32 mouse cellular contexts compared by ENCODE assay signal in the genomic region with DNA sequence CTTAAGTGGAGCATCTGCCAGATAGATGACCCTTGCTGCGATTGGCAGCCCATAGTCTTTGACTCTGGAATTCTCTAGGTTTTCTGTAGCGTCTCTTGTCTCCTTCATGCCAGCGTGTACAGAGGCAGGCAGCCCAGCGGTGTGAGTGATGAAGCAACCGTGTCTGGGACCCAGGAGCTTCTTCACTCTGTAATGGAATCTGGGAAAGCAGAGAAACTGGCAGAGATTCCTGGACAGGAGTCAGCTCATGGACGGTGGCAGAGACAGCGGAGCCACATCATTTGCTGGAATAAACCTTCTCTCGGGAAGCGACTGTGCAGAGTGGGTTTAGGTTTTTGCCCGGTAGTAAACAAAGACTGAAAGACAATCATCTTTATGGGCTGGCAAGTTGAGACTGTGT. TPM values are rescaled to one million over a fixed set of nuclear protein-coding genes. Genes with fewer than 3 reads are reported as not detected.
DNase-seq lines count a peak whose midpoint lies in the region; ATAC-seq and TF ChIP-seq lines count a peak whose summit lies in the region.
"Had no signal": no experiment of that assay in that cellular context is flagged by ENCODE, and none has a peak within 500 bp of the region (broad histone marks: within the 10 kb centered on the region; RNA-seq: fewer than 3 reads in every experiment).

No protein-coding gene starts in this region.

- no peak for TF ChIP-seq CTCF in hindbrain, postnatal 0 days (IDR thresholded peaks at IDR 0.05; ENCODE audit: low read depth)

- no peaks in the 10 kb centered on the region for H3K36me3 ChIP-seq in hindbrain, postnatal 0 days (ENCODE audit: insufficient read depth, low read length)
- H3K36me3 ChIP-seq in hindbrain, embryonic 12.5 days: no peaks in the 10 kb centered on the region
- H3K36me3 ChIP-seq: embryonic facial prominence, embryonic 13.5 days; heart, embryonic 12.5 days; limb, embryonic 10.5 days; limb, embryonic 15.5 days; liver, embryonic 13.5 days; midbrain, embryonic 15.5 days had no signal

- no peaks in the 10 kb centered on the region for H3K9me3 ChIP-seq in hindbrain, postnatal 0 days (ENCODE audit: low read length)
- no peaks in the 10 kb centered on the region for H3K9me3 ChIP-seq in hindbrain, embryonic 12.5 days (replicated peaks)
- H3K9me3 ChIP-seq: embryonic facial prominence, embryonic 13.5 days; heart, embryonic 12.5 days; limb, embryonic 10.5 days; limb, embryonic 15.5 days; liver, embryonic 13.5 days; midbrain, embryonic 15.5 days had no signal

- intact Hi-C loops in gastrocnemius, postnatal 14 days (cut with DNase I; ENCODE audit: low total_unique reads): no loop called here

- H3K9ac ChIP-seq in hindbrain, postnatal 0 days (replicated peaks; ENCODE audit: low read length): no peak overlapping the region
- H3K9ac ChIP-seq in hindbrain, embryonic 12.5 days: no peak overlapping the region
- H3K9ac ChIP-seq: embryonic facial prominence, embryonic 13.5 days; heart, embryonic 12.5 days; limb, embryonic 15.5 days; liver, embryonic 13.5 days; midbrain, embryonic 15.5 days had no signal

- ATAC-seq in frontal cortex, adult (ENCODE audit: low TSS enrichment): peak; percentile 59; the same call in 1 of the 2 replicates
- no peak for ATAC-seq in hindbrain, postnatal 0 days
- ATAC-seq in hindbrain, embryonic 12.5 days (ENCODE audit: low FRiP score): no peak
- ATAC-seq: CD4-positive, CD25-positive, alpha-beta regulatory T cell, adult 4 months; forebrain, embryonic 16.5 days; intestine, postnatal 0 days; midbrain, embryonic 15.5 days had no signal

- no peak overlapping the region for H3K27ac ChIP-seq in hindbrain, postnatal 0 days
- no peak overlapping the region for H3K27ac ChIP-seq in hindbrain, embryonic 12.5 days
- H3K27ac ChIP-seq: embryonic facial prominence, embryonic 13.5 days; heart, adult 2 months; limb, embryonic 10.5 days; limb, embryonic 15.5 days; liver, embryonic 13.5 days; macrophage; midbrain, embryonic 15.5 days; stomach, postnatal 0 days had no signal

- WGBS in hindbrain, postnatal 0 days: 50% methylated on average over 10 of the region's 10 CpGs
- 83% methylated on average over 10 of the region's 10 CpGs for WGBS in hindbrain, embryonic 12.5 days

- no peak for DNase-seq in frontal cortex, postnatal 36 days (ENCODE audit: low spot score in 2 of 2)
- DNase-seq in hindbrain, postnatal 0 days (ENCODE audit: low spot score): peak; percentile 17
- DNase-seq in Muller cell, postnatal 12 days (ENCODE audit: inconsistent ontology term): peak; percentile 45
- peak; percentile 32 for DNase-seq in gastrocnemius, postnatal 14 days
- DNase-seq in right cerebral cortex, postnatal 36 days (ENCODE audit: low spot score in 2 of 2): no peak
- DNase-seq: adrenal gland, adult 2 months; adrenal gland, postnatal 36 days; cerebellum, adult 8-10 months; embryo, embryonic 11 days; heart, adult 2 months; kidney, adult 9 months; kidney, postnatal 10 days; layer of hippocampus, adult 9-11 months; liver, embryonic 13.5 days; lung, adult 2 months; right cerebral cortex, postnatal 25 days; thymus, adult 18-20 months; thymus, postnatal 25 days had no signal

- no peak overlapping the region for H3K4me2 ChIP-seq in hindbrain, postnatal 0 days (ENCODE audit: low read depth, low read length)
- no peak overlapping the region for H3K4me2 ChIP-seq in hindbrain, embryonic 12.5 days (replicated peaks)
- H3K4me2 ChIP-seq: embryonic facial prominence, embryonic 13.5 days; heart, embryonic 12.5 days; limb, embryonic 15.5 days; liver, embryonic 13.5 days; midbrain, embryonic 15.5 days had no signal

- H3K27me3 ChIP-seq in hindbrain, postnatal 0 days (ENCODE audit: insufficient read depth, low read length): no peaks in the 10 kb centered on the region
- no peaks in the 10 kb centered on the region for H3K27me3 ChIP-seq in hindbrain, embryonic 12.5 days
- H3K27me3 ChIP-seq: embryonic facial prominence, embryonic 13.5 days; heart, embryonic 12.5 days; limb, embryonic 15.5 days; liver, embryonic 13.5 days; midbrain, embryonic 15.5 days had no signal

- H3K4me1 ChIP-seq in hindbrain, postnatal 0 days (ENCODE audit: insufficient read depth, low read length): no peaks in the 10 kb centered on the region
- H3K4me1 ChIP-seq in hindbrain, embryonic 12.5 days: no peaks in the 10 kb centered on the region
- H3K4me1 ChIP-seq: embryonic facial prominence, embryonic 13.5 days; heart, embryonic 12.5 days; limb, embryonic 15.5 days; liver, embryonic 13.5 days; midbrain, embryonic 15.5 days had no signal

- no peak overlapping the region for H3K4me3 ChIP-seq in hindbrain, postnatal 0 days (ENCODE audit: low read length)
- H3K4me3 ChIP-seq in hindbrain, embryonic 12.5 days: no peak overlapping the region
- H3K4me3 ChIP-seq: embryonic facial prominence, embryonic 13.5 days; erythroblast, embryonic 14.5 days; heart, adult 2 months; heart, embryonic 12.5 days; limb, embryonic 10.5 days; limb, embryonic 15.5 days; liver, embryonic 13.5 days; midbrain, embryonic 15.5 days had no signal

RNA-seq across cellular contexts. Expression of a gene that starts 16.5 kb away (rescaled TPM):
- total RNA-seq in hindbrain, postnatal 0 days (2014; rRNA removed): 18.4 and 20.1 TPM in 2 replicates
- 9.8 TPM in 2 replicates for polyA plus RNA-seq in hindbrain, postnatal 0 days (2015; fragmentation: Nextera tagmentation; extraction: Ambion mirVana)
- 18.1 TPM in 2 replicates for polyA plus RNA-seq in hindbrain, embryonic 12.5 days (2016; fragmentation: Nextera tagmentation; extraction: Ambion mirVana)
- 1 to 10 TPM; 1.5 to 3.4 TPM for total RNA-seq in gastrocnemius, postnatal 14 days (2021)
- total RNA-seq: neutrophil, adult 5-6 weeks had no signal
- polyA plus RNA-seq: erythroblast, embryonic 14.5 days had no signal

Comparison
In these comparisons a context has a peak if more than half of its experiments do, and no peak if none do; other contexts are left out.
1. DNase-seq: peak in hindbrain, postnatal 0 days (single experiment), Muller cell, postnatal 12 days (single experiment) and gastrocnemius, postnatal 14 days (single experiment); none in frontal cortex, postnatal 36 days (0 of 2) and right cerebral cortex, postnatal 36 days (0 of 2).